Comparison of ENCODE assay signal across 8 mouse cellular contexts in the genomic region with DNA sequence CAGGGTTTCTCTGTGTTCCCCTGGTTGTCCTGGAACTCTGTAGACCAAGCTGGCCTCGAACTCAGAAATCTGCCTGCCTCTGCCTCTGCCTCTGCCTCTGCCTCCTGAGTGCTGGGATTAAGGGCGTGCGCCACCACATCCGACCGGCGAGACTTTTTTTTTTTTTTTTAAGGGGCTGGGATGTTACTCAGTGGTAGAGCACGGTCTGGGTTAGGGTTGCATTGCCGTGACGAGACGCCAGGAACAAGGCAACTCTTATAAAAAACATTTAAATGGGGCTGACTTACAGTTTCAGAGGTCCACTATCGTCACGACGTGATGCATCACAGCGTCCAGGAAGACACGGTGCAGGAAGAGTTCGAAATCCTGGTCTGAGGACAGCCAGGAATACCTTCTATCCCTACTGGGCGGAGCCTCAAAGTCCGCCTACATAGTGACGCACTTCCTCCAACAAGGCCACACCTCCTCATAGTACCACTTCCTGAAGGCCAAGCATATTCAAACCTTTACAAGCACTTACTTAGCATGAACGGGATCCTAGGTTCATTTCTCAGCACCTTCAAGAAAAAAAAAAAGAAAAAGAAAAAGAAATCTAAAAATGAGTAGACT. TPM values are rescaled to one million over a fixed set of nuclear protein-coding genes. Genes with fewer than 3 reads are reported as not detected.
A peak's percentile ranks its signal among the peaks of the same experiment; 100 is the strongest.
DNase-seq lines count a peak whose midpoint lies in the region; ATAC-seq and TF ChIP-seq lines count a peak whose summit lies in the region.

A gene (minus strand): TSS at position 360 of the 609 bp plus-strand sequence.

- WGBS in forebrain, embryonic 12.5 days, result 96% methylated on average over 20 of the region's 20 CpGs
- WGBS in hindbrain, embryonic 11.5 days, result 94% methylated on average over 20 of the region's 20 CpGs
- WGBS in liver, embryonic 13.5 days (ENCODE audit: insufficient replicate concordance), result 80% methylated on average over 20 of the region's 20 CpGs

- no peak for ATAC-seq in G1E (ENCODE audit: extremely low read depth, insufficient number of reproducible peaks, low FRiP score, poor library complexity, severe bottlenecking)
- ATAC-seq in forebrain, embryonic 12.5 days (ENCODE audit: low FRiP score), result no peak
- ATAC-seq in hindbrain, embryonic 11.5 days (ENCODE audit: low FRiP score), result no peak
- ATAC-seq in liver, embryonic 13.5 days (ENCODE audit: low read depth), result no peak

- no peak within 1 kb of the TSS for H3K9ac ChIP-seq in forebrain, embryonic 12.5 days
- no peak within 1 kb of the TSS for H3K9ac ChIP-seq in hindbrain, embryonic 11.5 days (ENCODE audit: low read depth, low read length)
- no peak within 1 kb of the TSS for H3K9ac ChIP-seq in liver, embryonic 13.5 days

- peaks cover 2% of the 10 kb centered on the region for H3K4me1 ChIP-seq in G1E (ENCODE audit: insufficient read depth, low read depth, low read length)
- no peaks in the 10 kb centered on the region for H3K4me1 ChIP-seq in forebrain, embryonic 12.5 days
- no peaks in the 10 kb centered on the region for H3K4me1 ChIP-seq in hindbrain, embryonic 11.5 days (replicated peaks; ENCODE audit: control insufficient read depth, insufficient read depth, low read length)
- H3K4me1 ChIP-seq in liver, embryonic 13.5 days (replicated peaks), result no peaks in the 10 kb centered on the region

- H3K4me3 ChIP-seq in G1E (ENCODE audit: low read depth, low read length), result no peak within 1 kb of the TSS
- H3K4me3 ChIP-seq in forebrain, embryonic 12.5 days (replicated peaks), result no peak within 1 kb of the TSS
- H3K4me3 ChIP-seq in hindbrain, embryonic 11.5 days (ENCODE audit: low read depth, low read length), result no peak within 1 kb of the TSS
- H3K4me3 ChIP-seq in liver, embryonic 13.5 days (replicated peaks), result no peak within 1 kb of the TSS

- TF ChIP-seq CTCF in G1E (IDR thresholded peaks at IDR 0.05; ENCODE audit: low read depth, low read length), result no peak

- H3K36me3 ChIP-seq in G1E (replicated peaks), result no peaks in the 10 kb centered on the region
- no peaks in the 10 kb centered on the region for H3K36me3 ChIP-seq in forebrain, embryonic 12.5 days (replicated peaks)
- H3K36me3 ChIP-seq in hindbrain, embryonic 11.5 days (ENCODE audit: control insufficient read depth, insufficient read depth, low read length), result no peaks in the 10 kb centered on the region
- H3K36me3 ChIP-seq in liver, embryonic 13.5 days, result no peaks in the 10 kb centered on the region

- peaks cover 31% of the 10 kb centered on the region for H3K27me3 ChIP-seq in G1E (ENCODE audit: insufficient read depth, low read length)
- H3K27me3 ChIP-seq in forebrain, embryonic 12.5 days, result no peaks in the 10 kb centered on the region
- H3K27me3 ChIP-seq in hindbrain, embryonic 11.5 days (ENCODE audit: control insufficient read depth, insufficient read depth, low read length), result no peaks in the 10 kb centered on the region
- H3K27me3 ChIP-seq in liver, embryonic 13.5 days, result no peaks in the 10 kb centered on the region

- DNase-seq in adrenal gland, adult 18-20 months (ENCODE audit: low spot score in 2 of 2), result no peak
- no peak for DNase-seq in adrenal gland, adult (ENCODE audit: inconsistent age in 2 of 2, low spot score in 1 of 2)
- no peak for DNase-seq in G1E (ENCODE audit: low spot score)
- DNase-seq in hindbrain, embryonic 11.5 days (ENCODE audit: low spot score), result no peak
- DNase-seq in liver, embryonic 13.5 days, result no peak
- DNase-seq in yolk sac, embryonic 10.5 days (ENCODE audit: low spot score), result peak; percentile 41
- DNase-seq in spleen, postnatal 10 days (ENCODE audit: low spot score in 2 of 2), result no peak

- no peak within 1 kb of the TSS for H3K27ac ChIP-seq in forebrain, embryonic 12.5 days
- no peak within 1 kb of the TSS for H3K27ac ChIP-seq in hindbrain, embryonic 11.5 days (ENCODE audit: low read depth, low read length)
- no peak within 1 kb of the TSS for H3K27ac ChIP-seq in liver, embryonic 13.5 days

- no peaks in the 10 kb centered on the region for H3K9me3 ChIP-seq in G1E (replicated peaks)
- H3K9me3 ChIP-seq in forebrain, embryonic 12.5 days, result no peaks in the 10 kb centered on the region
- H3K9me3 ChIP-seq in hindbrain, embryonic 11.5 days (ENCODE audit: control insufficient read depth, low read length), result no peaks in the 10 kb centered on the region
- no peaks in the 10 kb centered on the region for H3K9me3 ChIP-seq in liver, embryonic 13.5 days (replicated peaks)

- H3K4me2 ChIP-seq in forebrain, embryonic 12.5 days, result no peak within 1 kb of the TSS
- no peak within 1 kb of the TSS for H3K4me2 ChIP-seq in hindbrain, embryonic 11.5 days (replicated peaks; ENCODE audit: low read depth, low read length)
- no peak within 1 kb of the TSS for H3K4me2 ChIP-seq in liver, embryonic 13.5 days

RNA-seq across cellular contexts. Expression of the gene that starts here (rescaled TPM):
- total RNA-seq in adrenal gland, adult 18-20 months (2021), result 100 to 1,000 TPM; 109 to 126 TPM
- total RNA-seq in G1E (2014; fragmentation: Nextera tagmentation) (234 and 362 TPM in 2 replicates), G1E (2017) (132 and 150 TPM in 2 replicates)
- 25.9 and 26.9 TPM in 2 replicates for polyA plus RNA-seq in G1E (2012)
- polyA plus RNA-seq in forebrain, embryonic 12.5 days (2016; fragmentation: Nextera tagmentation; extraction: Ambion mirVana), result 40.3 and 41.8 TPM in 2 replicates
- polyA plus RNA-seq in hindbrain, embryonic 11.5 days (2014; fragmentation: Nextera tagmentation; extraction: Ambion mirVana), result 36.9 and 51.9 TPM in 2 replicates
- 26.5 and 26.8 TPM in 2 replicates for polyA plus RNA-seq in liver, embryonic 13.5 days (2015; fragmentation: Nextera tagmentation; extraction: Ambion mirVana)
